20 mouse cellular contexts compared by ENCODE assay signal in the genomic region with DNA sequence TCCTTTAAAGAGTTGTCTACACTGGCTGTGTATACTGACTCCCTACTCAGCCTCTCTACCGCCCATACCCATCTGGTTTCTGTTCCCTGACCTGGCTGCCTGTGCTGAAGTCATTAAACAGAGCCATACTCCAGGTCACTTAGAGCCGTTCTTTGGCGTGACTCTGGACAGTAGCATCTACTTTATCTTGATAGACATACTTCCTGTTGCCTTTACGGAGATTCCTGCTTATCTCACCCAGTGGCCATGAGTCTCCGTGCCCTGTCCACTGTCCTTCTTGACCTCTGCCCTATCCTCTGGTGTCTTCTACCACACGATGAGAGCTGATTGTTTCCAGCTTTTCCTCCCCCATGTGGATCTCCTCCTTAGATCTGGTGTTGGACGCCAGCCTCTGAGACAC. TPM values are rescaled to one million over a fixed set of nuclear protein-coding genes. Genes with fewer than 3 reads are reported as not detected.
DNase-seq lines count a peak whose midpoint lies in the region; ATAC-seq lines count a peak whose summit lies in the region.
"Had no signal": no experiment of that assay in that cellular context is flagged by ENCODE, and none has a peak within 500 bp of the region (broad histone marks: within the 10 kb centered on the region; RNA-seq: fewer than 3 reads in every experiment).

No protein-coding gene starts in this region.

- no peaks in the 10 kb centered on the region for H3K9me3 ChIP-seq in kidney, embryonic 15.5 days (replicated peaks)
- no peaks in the 10 kb centered on the region for H3K9me3 ChIP-seq in lung, embryonic 16.5 days (ENCODE audit: control insufficient read depth, low read length)
- H3K9me3 ChIP-seq: embryonic facial prominence, embryonic 13.5 days; hindbrain, embryonic 12.5 days; limb, embryonic 10.5 days had no signal

- WGBS in kidney, embryonic 15.5 days, result 40% methylated on average over 7 of the region's 7 CpGs
- 34% methylated on average over 7 of the region's 7 CpGs for WGBS in lung, embryonic 16.5 days

- H3K36me3 ChIP-seq in kidney, embryonic 15.5 days, result no peaks in the 10 kb centered on the region
- no peaks in the 10 kb centered on the region for H3K36me3 ChIP-seq in lung, embryonic 16.5 days (ENCODE audit: control insufficient read depth, insufficient read depth, low read length)
- H3K36me3 ChIP-seq: embryonic facial prominence, embryonic 13.5 days; hindbrain, embryonic 12.5 days; limb, embryonic 10.5 days had no signal

- H3K4me3 ChIP-seq in kidney, embryonic 15.5 days (replicated peaks), result no peak overlapping the region
- no peak overlapping the region for H3K4me3 ChIP-seq in lung, embryonic 16.5 days (ENCODE audit: low read length)
- H3K4me3 ChIP-seq: embryonic facial prominence, embryonic 13.5 days; gastrocnemius, adult 2 months; hindbrain, embryonic 12.5 days; limb, embryonic 10.5 days had no signal

- no peak overlapping the region for H3K27ac ChIP-seq in kidney, embryonic 15.5 days
- no peak overlapping the region for H3K27ac ChIP-seq in lung, embryonic 16.5 days (ENCODE audit: low read length)
- H3K27ac ChIP-seq: embryonic facial prominence, embryonic 13.5 days; gastrocnemius, adult 2 months; hindbrain, embryonic 12.5 days; limb, embryonic 10.5 days; liver, embryonic 14.5 days had no signal

- intact Hi-C loops in left cerebral cortex, postnatal 4 days (cut with DNase I), result no loop called here

- no peak overlapping the region for H3K4me2 ChIP-seq in kidney, embryonic 15.5 days
- H3K4me2 ChIP-seq in lung, embryonic 16.5 days (ENCODE audit: low read depth, low read length), result no peak overlapping the region
- H3K4me2 ChIP-seq: embryonic facial prominence, embryonic 13.5 days; hindbrain, embryonic 12.5 days had no signal

- H3K27me3 ChIP-seq in kidney, embryonic 15.5 days, result no peaks in the 10 kb centered on the region
- H3K27me3 ChIP-seq in lung, embryonic 16.5 days (ENCODE audit: control insufficient read depth, insufficient read depth, low read depth, low read length), result no peaks in the 10 kb centered on the region
- H3K27me3 ChIP-seq: embryonic facial prominence, embryonic 13.5 days; hindbrain, embryonic 12.5 days had no signal

- no peaks in the 10 kb centered on the region for H3K4me1 ChIP-seq in kidney, embryonic 15.5 days
- no peaks in the 10 kb centered on the region for H3K4me1 ChIP-seq in lung, embryonic 16.5 days (replicated peaks; ENCODE audit: control insufficient read depth, insufficient read depth, low read length)
- H3K4me1 ChIP-seq: hindbrain, embryonic 12.5 days had no signal

- H3K9ac ChIP-seq in kidney, embryonic 15.5 days, result no peak overlapping the region
- no peak overlapping the region for H3K9ac ChIP-seq in lung, embryonic 16.5 days (ENCODE audit: low read length)
- H3K9ac ChIP-seq: embryonic facial prominence, embryonic 13.5 days; forebrain, postnatal 0 days; hindbrain, embryonic 12.5 days; liver, embryonic 14.5 days had no signal

- no peak for ATAC-seq in kidney, embryonic 15.5 days (replicated peaks; ENCODE audit: low FRiP score)
- 0 out of 2 replicates have a peak, but pooled peaks have one; percentile 57 for ATAC-seq in lung, embryonic 16.5 days (ENCODE audit: low read depth)
- ATAC-seq: forebrain, postnatal 0 days; inflammation-experienced regulatory T-cells, adult 6 months had no signal

- DNase-seq in kidney, adult 11 months, result peak; percentile 36
- DNase-seq in lung, postnatal 14 days, result no peak
- DNase-seq in lung, postnatal 10 days, result peak; percentile 31
- no peak for DNase-seq in layer of hippocampus, postnatal 14 days (ENCODE audit: low spot score in 2 of 2)
- no peak for DNase-seq in left cerebral cortex, postnatal 4 days
- DNase-seq: adrenal gland, adult 8-10 months; cerebellum, adult 11-12 months; cerebellum, postnatal 25 days; forebrain, postnatal 0 days; gastrocnemius, adult 2 months; heart, adult 18-20 months; spleen, adult 18-20 months had no signal

RNA-seq across cellular contexts. Expression of gene Dglucy, which starts 6.5 kb away (rescaled TPM):
- polyA plus RNA-seq in kidney, embryonic 15.5 days (2015; fragmentation: Nextera tagmentation; extraction: Ambion mirVana), result 2.6 and 3.0 TPM in 2 replicates
- 5.7 TPM in 2 replicates for polyA plus RNA-seq in lung, embryonic 16.5 days (2015; fragmentation: Nextera tagmentation; extraction: Ambion mirVana)
- total RNA-seq in layer of hippocampus, postnatal 14 days (2021), result 1 to 10 TPM; 5.1 to 6.7 TPM
- 1 to 10 TPM; 5.0 to 5.3 TPM for total RNA-seq in left cerebral cortex, postnatal 4 days (2021)
- total RNA-seq: MEL had no signal

RNA-seq across cellular contexts. Expression of gene Rps6ka5, which starts 58.6 kb away (rescaled TPM):
- polyA plus RNA-seq in kidney, embryonic 15.5 days (2015; fragmentation: Nextera tagmentation; extraction: Ambion mirVana), result 3.9 and 4.9 TPM in 2 replicates
- 4.3 and 4.4 TPM in 2 replicates for polyA plus RNA-seq in lung, embryonic 16.5 days (2015; fragmentation: Nextera tagmentation; extraction: Ambion mirVana)
- total RNA-seq in layer of hippocampus, postnatal 14 days (2021), result 10 to 100 TPM; 17.1 to 17.6 TPM
- total RNA-seq in left cerebral cortex, postnatal 4 days (2021), result 10 to 100 TPM; 29.9 to 32.4 TPM

Comparison
In these comparisons a context has a peak if more than half of its experiments do, and no peak if none do; other contexts are left out.
1. DNase-seq: peak in kidney, adult 11 months (single experiment) and lung, postnatal 10 days (single experiment); none in lung, postnatal 14 days (single experiment), layer of hippocampus, postnatal 14 days (0 of 2) and left cerebral cortex, postnatal 4 days (single experiment).